Mouse (Mus musculus) cerebellum, adult 11-12 months (tissue): Measurements from ENCODE around the gene Wt1.

ENCODE experiments used
- DNase-seq: peaks from one replicate; pipeline ENCODE4 v3.0.0; 2022

Gene Wt1

GRCm38 (mm10) chr2:105126691-105127530 lies 582 bp downstream of the Wt1 start:
- DNase-seq = no peak

GRCm38 (mm10) chr2:105127531-105128480 lies 1.5 kb downstream of the Wt1 start:
- no peak for DNase-seq

GRCm38 (mm10) chr2:105128564-105128963 lies 2.2 kb downstream of the Wt1 start:
- DNase-seq = no peak

GRCm38 (mm10) chr2:105130351-105131060 lies 4.2 kb downstream of the Wt1 start:
- no peak for DNase-seq

GRCm38 (mm10) chr2:105131061-105131810 lies 4.9 kb downstream of the Wt1 start:
- no peak for DNase-seq

GRCm38 (mm10) chr2:105131811-105132100 lies 5.4 kb downstream of the Wt1 start:
- DNase-seq = no peak

- DNase-seq = no peak
These were observed 6.0 kb downstream of the Wt1 start for GRCm38 (mm10) chr2:105132300-105132699.

GRCm38 (mm10) chr2:105132933-105133795 lies 6.8 kb downstream of the Wt1 start:
- DNase-seq = no peak

GRCm38 (mm10) chr2:105134296-105134695 lies 8.0 kb downstream of the Wt1 start:
- DNase-seq = no peak

GRCm38 (mm10) chr2:105139471-105139870 lies 13.1 kb downstream of the Wt1 start:
- DNase-seq = no peak

GRCm38 (mm10) chr2:105141371-105141770 lies 15.0 kb downstream of the Wt1 start:
- no peak for DNase-seq

GRCm38 (mm10) chr2:105143731-105144130 lies 17.4 kb downstream of the Wt1 start:
- no peak for DNase-seq

GRCm38 (mm10) chr2:105151544-105151943 lies 25.2 kb downstream of the Wt1 start:
- DNase-seq = no peak

GRCm38 (mm10) chr2:105153046-105153445 lies 26.7 kb downstream of the Wt1 start:
- no peak for DNase-seq

GRCm38 (mm10) chr2:105160949-105161348 lies 34.6 kb downstream of the Wt1 start:
- no peak for DNase-seq

GRCm38 (mm10) chr2:105162763-105163162 lies 36.4 kb downstream of the Wt1 start:
- DNase-seq = no peak

GRCm38 (mm10) chr2:105168137-105168536 lies 41.8 kb downstream of the Wt1 start:
- DNase-seq = no peak

- no peak for DNase-seq
These were observed 47.9 kb downstream of the Wt1 start for GRCm38 (mm10) chr2:105174254-105174653.

- no peak for DNase-seq
These were observed 52.5 kb downstream of the Wt1 start for GRCm38 (mm10) chr2:105178871-105179270.

- DNase-seq = no peak
These were observed 56.2 kb downstream of the Wt1 start for GRCm38 (mm10) chr2:105182501-105182900.

GRCm38 (mm10) chr2:105185140-105185539 lies 58.8 kb downstream of the Wt1 start:
- no peak for DNase-seq
